Mouse (Mus musculus): ENCODE results near the gene Them5.

Gene Them5

DNA sequence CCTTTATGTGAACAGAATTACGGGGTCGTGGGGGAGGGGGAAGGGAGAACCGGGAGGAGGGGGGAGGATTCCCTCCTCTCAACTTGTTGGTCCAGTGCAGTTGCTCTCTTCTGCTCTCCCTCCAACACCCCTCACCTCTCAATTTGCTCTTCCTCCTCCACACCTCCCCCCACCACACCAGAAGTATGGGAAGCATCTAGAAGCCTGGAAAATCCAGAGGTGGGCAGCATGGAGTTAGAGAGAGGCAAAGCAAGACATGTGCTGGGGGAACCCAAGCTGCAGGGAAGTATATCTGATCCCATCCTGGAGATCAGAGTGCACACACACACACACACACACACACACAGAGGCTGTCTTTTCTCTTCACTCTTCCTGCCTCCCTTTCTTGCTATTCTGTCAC is 30.1 kb downstream of the Them5 start:
- DNase-seq (ENCODE audit: low spot score) = no peak

DNA sequence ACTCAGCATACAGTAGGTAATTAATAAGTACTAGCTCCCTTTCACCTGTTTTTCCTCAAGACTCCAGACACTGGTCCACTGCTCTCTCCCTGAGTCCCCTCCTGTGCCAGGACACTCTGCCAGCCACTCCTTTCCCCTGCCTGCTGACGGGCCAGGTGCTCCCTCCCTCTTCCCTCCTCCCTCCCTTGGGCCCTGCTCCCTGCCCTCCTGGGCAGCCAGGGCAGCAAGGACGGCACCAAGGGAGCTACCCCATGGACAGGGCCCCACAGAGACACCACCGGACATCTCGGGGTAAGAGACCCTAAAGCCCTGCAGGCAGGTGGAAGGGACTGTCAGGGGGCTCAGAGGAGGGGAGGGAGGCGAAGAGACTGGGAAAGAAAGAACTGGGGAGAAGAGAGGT is 30.7 kb downstream of the Them5 start, which contains the start of gene Rorc:
Gene Rorc, plus strand, starts transcription at position 154 of the 400 bp plus-strand sequence.
- DNase-seq (ENCODE audit: low spot score) = peak; percentile 16

- DNase-seq (ENCODE audit: low spot score) = no peak
Observed at GRCm38 (mm10) chr3:94373090-94373489, 31.2 kb downstream of the Them5 start.

- peak; percentile 43 for DNase-seq (ENCODE audit: low spot score)
Observed at GRCm38 (mm10) chr3:94373597-94374011, 31.7 kb downstream of the Them5 start.

- DNase-seq (ENCODE audit: low spot score) = no peak
Observed at GRCm38 (mm10) chr3:94374636-94375035, 32.7 kb downstream of the Them5 start.

- DNase-seq (ENCODE audit: low spot score) = no peak
Observed at GRCm38 (mm10) chr3:94375146-94375545, 33.2 kb downstream of the Them5 start.

GRCm38 (mm10) chr3:94375861-94376260 is 34.0 kb downstream of the Them5 start:
- DNase-seq (ENCODE audit: low spot score) = no peak

GRCm38 (mm10) chr3:94377028-94377923 is 35.4 kb downstream of the Them5 start:
- no peak for DNase-seq (ENCODE audit: low spot score)

- no peak for DNase-seq (ENCODE audit: low spot score)
Observed at GRCm38 (mm10) chr3:94379831-94380510, 38.1 kb downstream of the Them5 start.

DNA sequence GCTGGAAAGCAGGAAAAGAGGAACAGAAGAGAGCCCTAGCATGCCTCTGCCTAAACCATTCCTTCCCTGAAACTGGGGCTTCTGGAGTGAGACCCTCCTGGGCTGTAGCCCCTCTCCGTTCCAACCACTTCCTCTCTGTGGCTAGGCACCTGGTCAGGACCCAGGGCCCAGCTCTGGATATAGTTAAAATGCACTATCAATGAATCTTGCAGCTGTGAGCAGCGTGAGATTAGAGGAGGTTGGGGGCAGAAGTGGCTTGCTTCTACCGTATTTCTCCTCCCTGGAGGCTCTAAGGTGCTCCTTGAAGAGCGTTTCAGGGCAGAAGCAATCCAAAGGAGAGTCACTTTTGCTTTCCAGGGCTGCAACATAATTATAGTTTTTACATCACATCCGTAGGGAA is 40.4 kb downstream of the Them5 start:
- DNase-seq (ENCODE audit: low spot score) = no peak

DNA sequence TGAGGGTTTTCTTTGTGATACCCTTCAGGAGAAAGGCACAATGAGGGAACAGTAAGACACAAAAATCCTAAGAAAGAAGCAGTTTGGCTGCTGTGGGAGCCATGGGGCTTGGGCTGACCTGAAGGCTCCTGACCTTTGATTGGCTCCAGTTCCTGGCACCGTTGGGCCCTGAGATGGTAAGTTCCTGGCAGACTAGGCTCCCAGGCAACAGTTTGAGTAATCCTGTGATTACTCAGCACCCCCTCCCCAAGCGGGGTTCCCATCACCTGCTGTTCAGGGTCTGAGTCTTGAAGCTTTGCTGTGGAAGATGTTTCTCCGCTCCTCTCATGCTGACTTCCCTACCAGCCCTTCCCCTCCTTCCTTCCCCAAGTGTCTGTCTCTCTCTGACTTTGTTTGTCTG is 41.6 kb downstream of the Them5 start:
- no peak for DNase-seq (ENCODE audit: low spot score)

- DNase-seq (ENCODE audit: low spot score) = no peak
Observed at GRCm38 (mm10) chr3:94386671-94387070, 44.8 kb downstream of the Them5 start.

GRCm38 (mm10) chr3:94387391-94387790 is 45.5 kb downstream of the Them5 start:
- no peak for DNase-seq (ENCODE audit: low spot score)

DNA sequence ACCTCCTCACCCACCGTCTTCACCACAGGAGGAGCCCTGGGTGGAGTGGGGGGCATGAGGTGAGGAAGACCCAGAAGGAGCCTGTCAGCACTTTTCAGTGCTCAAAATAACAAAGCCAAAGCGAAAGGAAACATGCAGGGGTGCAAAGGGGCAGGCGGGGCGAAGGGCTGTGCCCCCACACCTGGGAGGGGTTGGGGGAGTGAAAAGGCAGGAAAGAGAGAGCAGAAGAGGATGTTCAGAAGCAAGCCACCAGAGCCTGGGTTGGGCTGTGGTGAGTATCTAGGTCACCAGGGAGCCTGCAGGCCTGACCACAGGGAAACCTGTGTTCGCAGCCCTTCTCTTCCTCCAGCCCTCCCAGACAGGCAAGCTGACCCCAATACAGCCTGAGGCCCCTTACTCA is 46.1 kb downstream of the Them5 start:
- no peak for DNase-seq (ENCODE audit: low spot score)

DNA sequence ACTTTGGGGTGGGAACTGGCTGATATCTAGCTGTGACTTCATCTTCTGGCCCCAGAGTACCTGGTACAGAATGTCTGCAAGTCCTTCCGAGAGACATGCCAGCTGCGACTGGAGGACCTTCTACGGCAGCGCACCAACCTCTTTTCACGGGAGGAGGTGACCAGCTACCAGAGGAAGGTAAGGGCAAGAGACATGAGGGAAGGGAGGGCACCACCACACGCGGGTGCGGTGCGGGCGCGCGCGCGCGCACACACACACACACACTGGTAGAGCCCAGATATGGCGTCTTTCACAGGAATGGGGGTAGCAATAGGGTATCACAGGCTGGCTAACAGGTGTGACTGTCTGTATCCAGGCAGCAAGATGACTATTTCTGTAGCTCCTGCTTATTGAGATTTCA is 47.5 kb downstream of the Them5 start:
- no peak for DNase-seq (ENCODE audit: low spot score)

- no peak for DNase-seq (ENCODE audit: low spot score)
Observed at GRCm38 (mm10) chr3:94391001-94391400, 49.1 kb downstream of the Them5 start.

GRCm38 (mm10) chr3:94392128-94392527 is 50.2 kb downstream of the Them5 start:
- DNase-seq (ENCODE audit: low spot score) = no peak

DNA sequence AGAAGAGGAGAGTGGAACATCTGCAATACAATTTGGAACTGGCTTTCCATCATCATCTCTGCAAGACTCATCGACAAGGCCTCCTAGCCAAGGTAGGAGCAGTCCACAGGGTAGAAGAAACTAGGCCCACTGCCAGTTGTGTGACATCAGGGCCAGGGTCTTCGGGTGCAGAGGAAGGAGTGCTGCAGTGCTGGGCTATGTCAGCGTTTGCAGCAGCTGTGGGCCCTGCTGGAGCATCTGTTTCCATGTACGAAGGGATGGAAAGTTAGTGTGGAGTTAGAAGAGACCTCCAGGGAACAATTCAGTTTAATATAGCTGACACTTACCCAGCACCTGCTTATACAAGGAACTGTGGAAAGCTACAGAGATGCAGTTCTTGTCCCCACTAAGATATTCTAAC is 51.1 kb downstream of the Them5 start:
- no peak for DNase-seq (ENCODE audit: low spot score)

DNA sequence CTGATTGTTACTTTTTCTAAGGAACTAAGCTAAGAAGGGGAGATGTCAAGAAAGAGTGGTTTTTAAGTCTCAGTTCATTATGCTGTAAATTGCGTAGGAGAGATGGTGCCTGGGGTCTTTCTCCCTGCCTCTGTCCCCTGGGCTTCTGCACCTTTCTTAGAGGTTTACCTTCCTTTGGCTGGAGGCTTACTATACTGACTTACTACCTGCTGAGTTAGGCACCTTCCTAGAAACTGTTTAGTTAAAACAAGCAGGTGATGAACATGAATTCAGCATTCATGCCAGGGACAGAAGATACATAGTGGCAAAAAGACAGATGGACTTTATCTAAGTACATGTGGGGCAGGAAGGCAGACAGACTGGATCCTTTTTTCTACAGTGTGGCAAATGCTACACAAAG is 54.4 kb downstream of the Them5 start:
- DNase-seq (ENCODE audit: low spot score) = no peak

- DNase-seq (ENCODE audit: low spot score) = no peak
Observed at GRCm38 (mm10) chr3:94396851-94397250, 55.0 kb downstream of the Them5 start.

Measured in urinary bladder, postnatal 25 days (tissue).